Mouse (Mus musculus) embryonic facial prominence, embryonic 14.5 days (tissue): Measurements from ENCODE around the gene Ccr8. TPM values are rescaled to one million over a fixed set of nuclear protein-coding genes. Genes with fewer than 3 reads are reported as not detected.

Experiments used
- ATAC-seq: fragments of 200-750 bp; cut with Nextera tagmentation; 2 replicates; pipeline ENCODE4 v1.8.0; 2017; ENCODE audit warnings: low read depth, moderate number of reproducible peaks, moderate TSS enrichment
- DNase-seq: peaks from one replicate; pipeline ENCODE4 v3.0.0-alpha.2; 2015; ENCODE audit warnings: low spot score
- H3K27ac ChIP-seq: fragments of 300-500 bp; sonication (generic); replicated peaks from 2 replicates; pipeline ENCODE4 v1.5.1; 2014; ENCODE audit warnings: low read depth, mild to moderate bottlenecking, low read length, moderate library complexity
- H3K27me3 ChIP-seq: fragments of 300-500 bp; sonication (generic); replicated peaks from 2 replicates; pipeline ENCODE4 v1.6.1; 2014; ENCODE audit warnings: low read length; ENCODE audit not compliant: control insufficient read depth, insufficient read depth
- H3K36me3 ChIP-seq: fragments of 300-500 bp; sonication (generic); 2 replicates; pipeline ENCODE4 v1.6.1; 2014; ENCODE audit warnings: low read length, mixed read lengths; ENCODE audit not compliant: control insufficient read depth, insufficient read depth
- H3K4me1 ChIP-seq: fragments of 300-500 bp; sonication (generic); 2 replicates; pipeline ENCODE4 v1.6.1; 2014; ENCODE audit warnings: antibody characterized with exemption, low read length; ENCODE audit not compliant: control insufficient read depth, insufficient read depth
- H3K4me2 ChIP-seq: fragments of 300-500 bp; sonication (generic); 2 replicates; pipeline ENCODE4 v1.6.1; 2014; ENCODE audit warnings: low read depth, mild to moderate bottlenecking, low read length, moderate library complexity, mixed read lengths
- H3K4me3 ChIP-seq: fragments of 300-500 bp; sonication (generic); 2 replicates; pipeline ENCODE4 v1.5.1; 2014; ENCODE audit warnings: low read depth, mild to moderate bottlenecking, low read length
- H3K9ac ChIP-seq: fragments of 300-500 bp; sonication (generic); 2 replicates; pipeline ENCODE4 v1.6.1; 2014; ENCODE audit warnings: low read depth, mild to moderate bottlenecking, low read length, moderate library complexity, mixed read lengths
- H3K9me3 ChIP-seq: fragments of 300-500 bp; sonication (generic); 2 replicates; pipeline ENCODE4 v1.6.1; 2016; ENCODE audit warnings: low read length; ENCODE audit not compliant: control insufficient read depth
- WGBS: fragments of 180-500 bp; shearing (Covaris S2); extraction: QIAGEN DNeasy Blood & Tissue Kit; methylation state at CpG from one replicate; pipeline ENCODE4 v1.1.7; 2014; 5-methylcytosine and 5-hydroxymethylcytosine counted together
- polyA plus RNA-seq: library from polyadenylated mRNA; unstranded; fragments of >200 nt; fragmentation: Nextera tagmentation; extraction: Ambion mirVana; gene quantifications from 2 replicates; pipeline ENCODE4 v1.2.1, GENCODE M21; 2014

Ccr8 gene
- polyA plus RNA-seq, 1 experiment from 2014 or later: 2.3 TPM

DNA sequence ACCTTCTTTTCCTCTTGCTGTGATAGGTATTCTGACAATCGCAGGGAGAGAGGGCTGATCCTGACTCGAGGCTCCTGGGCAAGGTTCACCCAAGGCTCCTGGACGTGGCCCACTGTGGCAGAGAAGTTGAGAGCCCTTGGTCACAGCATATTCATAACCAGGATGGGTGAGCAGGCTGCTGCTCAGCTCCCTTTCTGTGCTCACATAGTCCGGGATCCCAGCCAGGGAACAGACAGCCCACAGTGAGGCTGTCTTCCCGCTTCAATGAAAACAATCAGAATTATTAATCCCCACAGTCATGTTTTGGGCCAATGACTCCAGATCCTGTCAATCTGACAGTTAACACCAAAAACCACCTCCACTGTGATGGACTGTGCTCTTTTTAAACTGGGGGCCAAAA, 9.9 kb upstream of the Ccr8 start:
- DNase-seq: no peak
- 61% methylated on average over 5 of the region's 5 CpGs for WGBS
- no peaks in the 10 kb centered on the region for H3K9me3 ChIP-seq
- no peak overlapping the region for H3K4me2 ChIP-seq
- no peaks in the 10 kb centered on the region for H3K4me1 ChIP-seq
- ATAC-seq: no peak
- H3K9ac ChIP-seq: no peak overlapping the region
- H3K36me3 ChIP-seq: no peaks in the 10 kb centered on the region
- no peak overlapping the region for H3K4me3 ChIP-seq
- H3K27ac ChIP-seq: no peak overlapping the region
- H3K27me3 ChIP-seq: no peaks in the 10 kb centered on the region

- Histone ChIP-seq H3K9ac (no peak overlapping the region), H3K4me1 (no peaks in the 10 kb centered on the region), H3K4me2 (no peak overlapping the region), H3K27me3 (no peaks in the 10 kb centered on the region), H3K4me3 (no peak overlapping the region), H3K9me3 (no peaks in the 10 kb centered on the region), H3K27ac (no peak overlapping the region), H3K36me3 (no peaks in the 10 kb centered on the region)
- ATAC-seq: no peak
- DNase-seq: no peak
- WGBS: 80% methylated on average over 4 of the region's 4 CpGs
Observed at GRCm38 (mm10) chr9:120082691-120083090, 9.2 kb upstream of the Ccr8 start.

DNA sequence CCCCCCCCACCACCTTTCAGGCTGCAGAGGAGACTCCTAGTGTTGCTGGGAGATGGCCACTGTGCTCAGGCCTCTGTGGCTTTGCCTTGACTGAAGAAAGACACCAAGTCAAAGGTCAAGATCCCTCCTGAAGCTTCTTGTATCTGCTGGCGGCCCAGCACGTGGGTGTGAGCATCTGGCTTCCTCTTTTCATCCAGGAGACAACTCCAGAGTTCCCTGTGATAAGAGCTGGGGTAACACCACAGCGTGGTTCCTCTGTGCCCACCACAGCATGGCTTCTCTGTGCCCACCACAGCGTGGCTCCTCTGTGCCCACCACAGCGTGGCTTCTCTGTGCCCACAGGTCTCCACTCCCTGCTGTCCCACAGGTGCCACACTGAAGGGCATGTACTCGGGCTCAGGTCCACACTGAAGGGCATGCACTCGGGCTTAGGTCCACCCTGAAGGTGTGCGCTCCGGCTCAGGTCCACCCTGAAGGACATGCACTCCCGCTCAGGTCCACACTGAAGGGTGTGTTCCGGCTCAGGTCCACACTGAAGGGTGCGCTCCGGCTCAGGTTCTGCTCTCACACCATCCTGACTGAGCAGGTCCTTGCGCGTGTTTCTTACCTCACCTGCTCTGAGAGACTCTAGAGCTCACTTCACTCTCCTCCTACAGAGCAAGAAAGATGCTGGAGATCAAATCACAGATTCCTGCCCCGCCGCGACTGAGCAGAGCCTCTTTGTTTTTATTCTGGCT, 8.6 kb upstream of the Ccr8 start:
- Histone ChIP-seq H3K27me3 (no peaks in the 10 kb centered on the region), H3K4me2 (no peak overlapping the region), H3K27ac (no peak overlapping the region), H3K4me1 (no peaks in the 10 kb centered on the region), H3K36me3 (no peaks in the 10 kb centered on the region), H3K4me3 (no peak overlapping the region), H3K9me3 (no peaks in the 10 kb centered on the region), H3K9ac (no peak overlapping the region)
- DNase-seq (no peak), ATAC-seq (no peak)
- 84% methylated on average over 18 of the region's 18 CpGs for WGBS

- no peak overlapping the region for H3K4me2 ChIP-seq
- H3K9me3 ChIP-seq: no peaks in the 10 kb centered on the region
- H3K4me3 ChIP-seq: no peak overlapping the region
- no peaks in the 10 kb centered on the region for H3K27me3 ChIP-seq
- ATAC-seq (no peak), DNase-seq (no peak)
- H3K9ac ChIP-seq: no peak overlapping the region
- no peak overlapping the region for H3K27ac ChIP-seq
- 70% methylated on average over 9 of the region's 9 CpGs for whole genome bisulfite sequencing
- H3K4me1 ChIP-seq: no peaks in the 10 kb centered on the region
- H3K36me3 ChIP-seq: no peaks in the 10 kb centered on the region
Observed at GRCm38 (mm10) chr9:120084406-120084805, 7.5 kb upstream of the Ccr8 start.

DNA sequence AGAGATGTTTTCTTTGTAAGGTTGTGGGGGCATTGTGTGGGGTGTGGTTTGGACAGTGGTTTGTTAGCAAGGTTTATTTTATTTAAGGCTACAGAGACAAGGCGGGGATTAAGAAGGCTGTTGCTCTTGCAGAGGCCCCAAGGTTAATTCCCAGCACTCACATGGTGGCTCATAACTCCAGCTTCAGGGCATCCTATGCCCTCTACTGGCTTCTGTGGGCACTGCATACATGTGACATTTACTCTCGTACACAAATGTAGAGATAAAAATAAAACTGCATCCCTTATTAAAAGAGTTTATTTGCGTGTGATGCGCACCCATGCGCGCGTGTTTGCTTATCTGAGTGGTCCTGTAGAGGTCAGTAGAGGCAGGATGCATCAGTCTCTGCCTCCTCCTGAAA, 2.8 kb upstream of the Ccr8 start:
- Histone ChIP-seq H3K4me3 (no peak overlapping the region), H3K27me3 (no peaks in the 10 kb centered on the region), H3K9ac (no peak overlapping the region), H3K9me3 (no peaks in the 10 kb centered on the region), H3K36me3 (no peaks in the 10 kb centered on the region), H3K4me1 (no peaks in the 10 kb centered on the region), H3K27ac (no peak overlapping the region), H3K4me2 (no peak overlapping the region)
- WGBS: 83% methylated on average over 7 of the region's 7 CpGs
- DNase-seq (no peak), ATAC-seq (no peak)

DNA sequence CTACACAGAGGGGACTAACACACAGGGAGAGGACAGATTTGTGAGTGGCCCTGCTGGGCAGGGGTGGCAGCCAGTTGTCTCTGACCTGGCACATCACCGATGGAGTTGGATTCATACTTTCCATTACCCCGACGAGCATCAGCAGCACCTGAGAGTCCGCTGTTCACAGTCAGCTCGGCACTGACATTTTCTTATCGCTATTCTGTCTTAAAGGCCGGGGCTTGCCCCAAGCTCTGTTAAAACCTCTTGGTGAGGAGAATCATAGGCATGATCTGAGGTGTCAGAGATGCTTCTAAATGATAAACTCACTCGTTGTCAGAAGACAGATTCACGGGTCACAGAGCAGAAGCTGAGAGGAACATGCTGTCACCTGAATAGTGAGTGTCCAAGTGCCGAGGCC, 828 bp upstream of the Ccr8 start:
- no peak overlapping the region for H3K4me3 ChIP-seq
- H3K9ac ChIP-seq: no peak overlapping the region
- DNase-seq: no peak
- no peaks in the 10 kb centered on the region for H3K36me3 ChIP-seq
- no peak overlapping the region for H3K4me2 ChIP-seq
- no peaks in the 10 kb centered on the region for H3K27me3 ChIP-seq
- no peaks in the 10 kb centered on the region for H3K4me1 ChIP-seq
- ATAC-seq: no peak
- no peaks in the 10 kb centered on the region for H3K9me3 ChIP-seq
- H3K27ac ChIP-seq: no peak overlapping the region
- 81% methylated on average over 10 of the region's 10 CpGs for WGBS

GRCm38 (mm10) chr9:120093701-120094100, 1.8 kb downstream of the Ccr8 start:
- H3K4me3 ChIP-seq: no peak overlapping the region
- 85% methylated on average over 13 of the region's 13 CpGs for WGBS
- no peak overlapping the region for H3K4me2 ChIP-seq
- no peaks in the 10 kb centered on the region for H3K27me3 ChIP-seq
- no peaks in the 10 kb centered on the region for H3K4me1 ChIP-seq
- no peaks in the 10 kb centered on the region for H3K9me3 ChIP-seq
- no peak overlapping the region for H3K27ac ChIP-seq
- H3K36me3 ChIP-seq: no peaks in the 10 kb centered on the region
- no peak overlapping the region for H3K9ac ChIP-seq
- no peak for ATAC-seq
- DNase-seq: no peak

- Histone ChIP-seq H3K27ac (no peak overlapping the region), H3K4me1 (no peaks in the 10 kb centered on the region), H3K4me3 (no peak overlapping the region), H3K9ac (no peak overlapping the region), H3K9me3 (no peaks in the 10 kb centered on the region), H3K36me3 (no peaks in the 10 kb centered on the region), H3K27me3 (no peaks in the 10 kb centered on the region), H3K4me2 (no peak overlapping the region)
- ATAC-seq: no peak
- WGBS: 52% methylated on average over 7 of the region's 7 CpGs
- DNase-seq: no peak
Observed at GRCm38 (mm10) chr9:120095886-120096285, 4.0 kb downstream of the Ccr8 start.

DNA sequence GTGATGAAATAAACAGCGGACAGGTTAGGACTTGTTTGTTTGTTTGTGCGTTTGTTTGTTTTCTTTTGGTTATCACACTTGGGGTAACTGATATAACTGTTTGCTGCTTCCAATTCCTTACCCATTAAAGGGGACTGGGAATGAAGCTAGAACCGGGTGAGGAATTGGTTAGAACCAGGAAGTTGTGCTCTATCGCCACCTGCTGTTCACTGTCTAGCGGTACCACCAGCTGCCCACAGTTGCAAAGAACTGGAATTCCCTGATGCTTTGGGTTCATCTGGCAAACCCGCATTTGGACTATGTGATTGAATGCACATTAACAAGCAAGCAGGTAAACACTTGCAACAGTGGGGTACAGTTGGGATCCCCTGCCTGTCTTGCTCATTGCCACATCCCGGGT, 6.8 kb downstream of the Ccr8 start:
- Histone ChIP-seq H3K27me3 (no peaks in the 10 kb centered on the region), H3K4me3 (no peak overlapping the region), H3K9me3 (no peaks in the 10 kb centered on the region), H3K4me1 (no peaks in the 10 kb centered on the region), H3K9ac (no peak overlapping the region), H3K4me2 (no peak overlapping the region), H3K27ac (no peak overlapping the region), H3K36me3 (no peaks in the 10 kb centered on the region)
- WGBS: 20% methylated on average over 7 of the region's 7 CpGs
- ATAC-seq (no peak), DNase-seq (peak; percentile 67)
